Mouse (Mus musculus) embryonic facial prominence, embryonic 10.5 days (tissue): ENCODE measurements around the gene AC124108.1. TPM values are rescaled to one million over a fixed set of nuclear protein-coding genes. Genes with fewer than 3 reads are reported as not detected.

Experiments
- DNase-seq: peaks from one replicate; pipeline ENCODE4 v3.0.0-alpha.2; 2017; ENCODE audit warnings: low spot score
- H3K27ac ChIP-seq: fragments of 300-500 bp; sonication (generic); replicated peaks from 2 replicates; pipeline ENCODE4 v1.5.1; 2016; ENCODE audit warnings: mild to moderate bottlenecking
- H3K27me3 ChIP-seq: fragments of 300-500 bp; sonication (generic); replicated peaks from 2 replicates; pipeline ENCODE4 v1.6.1; 2016; ENCODE audit warnings: low read depth, mild to moderate bottlenecking; ENCODE audit not compliant: poor library complexity, severe bottlenecking
- H3K36me3 ChIP-seq: fragments of 300-500 bp; sonication (generic); replicated peaks from 2 replicates; pipeline ENCODE4 v1.6.1; 2016; ENCODE audit warnings: mild to moderate bottlenecking, moderate library complexity
- H3K4me1 ChIP-seq: fragments of 300-500 bp; sonication (generic); 2 replicates; pipeline ENCODE4 v1.6.1; 2016
- H3K4me3 ChIP-seq: fragments of 300-500 bp; sonication (generic); 2 replicates; pipeline ENCODE4 v1.5.1; 2016; ENCODE audit warnings: mild to moderate bottlenecking, moderate library complexity
- H3K9me3 ChIP-seq: fragments of 300-500 bp; sonication (generic); 2 replicates; pipeline ENCODE4 v1.6.1; 2016; ENCODE audit warnings: mild to moderate bottlenecking
- WGBS: fragments of 180-500 bp; shearing (Covaris S2); methylation state at CpG from one replicate; pipeline ENCODE4 v1.1.7; 2016; 5-methylcytosine and 5-hydroxymethylcytosine counted together
- polyA plus RNA-seq: library from polyadenylated mRNA; unstranded; fragments of >200 nt; fragmentation: Nextera tagmentation; extraction: Ambion mirVana; gene quantifications from 2 replicates; pipeline ENCODE4 v1.2.1, GENCODE M21; 2016

AC124108.1 gene
- polyA plus RNA-seq, 1 experiment from 2014 or later: 1.00 TPM

DNA sequence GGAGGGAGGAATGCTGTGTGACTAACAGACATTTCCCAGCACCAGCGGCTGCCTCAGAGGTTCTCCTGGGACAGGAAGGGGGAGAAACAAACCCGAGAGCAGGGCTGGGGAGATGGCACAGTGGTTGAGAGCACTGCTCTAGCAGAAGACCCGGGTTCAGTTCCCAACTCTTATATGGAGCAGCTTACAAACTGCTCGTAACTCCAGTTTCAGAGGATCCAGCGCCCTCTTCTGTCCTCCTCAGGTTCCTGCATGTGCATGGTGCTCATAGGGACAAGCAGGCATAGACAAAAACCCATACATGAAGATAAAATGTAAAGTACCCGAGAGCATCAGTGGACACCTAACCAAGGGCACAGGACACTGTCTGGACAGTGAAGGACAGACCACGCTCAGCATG is 19.7 kb downstream of the AC124108.1 start:
- H3K4me1 ChIP-seq: peaks cover 73% of the 10 kb centered on the region
- no peak overlapping the region for H3K4me3 ChIP-seq
- peak; percentile 58 for DNase-seq
- peaks cover 36% of the 10 kb centered on the region for H3K27me3 ChIP-seq
- H3K36me3 ChIP-seq: no peaks in the 10 kb centered on the region
- no peaks in the 10 kb centered on the region for H3K9me3 ChIP-seq
- WGBS: 18% methylated on average over 7 of the region's 7 CpGs
- H3K27ac ChIP-seq: no peak overlapping the region

DNA sequence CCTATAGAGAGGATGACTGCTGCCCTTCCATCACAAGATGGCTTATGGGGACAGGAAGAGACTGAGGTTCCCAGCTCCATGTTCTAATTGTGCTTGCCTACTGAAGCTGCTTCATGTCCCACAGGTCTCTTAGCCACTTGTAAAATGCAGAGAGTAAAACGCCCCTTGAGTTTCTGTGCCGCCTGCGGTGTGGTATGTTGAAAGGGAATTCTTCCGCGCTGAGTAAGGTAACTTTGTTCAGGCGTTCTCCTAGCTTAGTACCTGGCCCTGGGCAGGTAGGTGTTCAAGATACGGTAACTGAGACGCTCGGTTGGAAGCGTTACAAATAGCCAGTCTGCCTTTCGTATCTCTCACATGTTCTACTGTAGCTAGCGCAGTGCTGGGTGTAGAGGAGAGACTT is 20.4 kb downstream of the AC124108.1 start:
- Histone ChIP-seq H3K4me1 (peaks cover 66% of the 10 kb centered on the region), H3K27me3 (peaks cover 40% of the 10 kb centered on the region), H3K27ac (no peak overlapping the region), H3K4me3 (peak overlapping the region; percentile 51; the same call in 1 of the 2 replicates), H3K36me3 (no peaks in the 10 kb centered on the region), H3K9me3 (no peaks in the 10 kb centered on the region)
- WGBS: 42% methylated on average over 12 of the region's 12 CpGs
- DNase-seq: no peak

DNA sequence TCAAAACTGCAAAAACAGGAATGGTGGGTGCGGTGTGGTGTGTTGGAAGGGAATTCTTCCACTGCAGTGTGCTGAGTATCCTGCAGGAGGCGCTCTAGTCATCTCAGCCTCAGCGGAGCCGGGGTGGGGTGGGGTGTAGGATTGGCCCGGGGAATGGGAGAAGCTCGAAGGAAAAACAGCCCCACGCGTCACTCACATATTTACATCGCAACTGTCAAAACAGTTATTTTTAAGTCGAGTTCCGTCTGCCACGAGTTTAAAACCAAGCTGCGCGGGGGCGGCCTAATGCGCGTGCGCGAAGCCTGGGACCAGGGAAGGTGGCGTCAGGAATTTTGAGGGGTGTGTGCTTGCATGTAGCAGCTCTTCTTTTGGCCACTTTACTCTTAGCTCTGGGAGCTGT is 21.0 kb downstream of the AC124108.1 start:
- peak overlapping the region; percentile 51 for H3K4me3 ChIP-seq
- peaks cover 43% of the 10 kb centered on the region for H3K27me3 ChIP-seq
- H3K4me1 ChIP-seq: peaks cover 61% of the 10 kb centered on the region
- H3K27ac ChIP-seq: peak overlapping the region; percentile 48; the same call in 1 of the 2 replicates
- WGBS: 2% methylated on average over 20 of the region's 20 CpGs
- peak; percentile 68 for DNase-seq
- no peaks in the 10 kb centered on the region for H3K9me3 ChIP-seq
- H3K36me3 ChIP-seq: no peaks in the 10 kb centered on the region

DNA sequence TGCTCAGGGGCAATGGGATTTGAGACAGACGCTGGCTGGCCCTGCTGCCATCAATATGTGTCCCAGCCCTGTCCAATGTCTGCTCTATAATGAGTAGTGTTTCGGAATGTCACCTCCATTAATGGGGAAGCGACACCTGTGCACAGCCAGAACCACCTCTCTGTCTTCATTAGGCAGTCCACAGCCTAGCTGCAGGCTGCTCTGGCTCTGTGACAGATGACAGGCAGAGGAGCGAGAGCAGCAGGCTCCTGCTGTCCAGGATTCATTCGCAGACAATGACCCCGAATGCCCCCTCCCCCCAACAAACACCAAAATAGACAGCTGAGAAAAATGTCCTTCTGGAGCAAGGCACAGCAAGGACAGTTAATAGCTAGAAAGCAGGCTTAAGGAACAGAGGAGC is 21.8 kb downstream of the AC124108.1 start:
- 40% methylated on average over 6 of the region's 6 CpGs for WGBS
- no peaks in the 10 kb centered on the region for H3K9me3 ChIP-seq
- no peak for DNase-seq
- no peak overlapping the region for H3K27ac ChIP-seq
- peaks cover 52% of the 10 kb centered on the region for H3K4me1 ChIP-seq
- H3K4me3 ChIP-seq: no peak overlapping the region
- H3K36me3 ChIP-seq: no peaks in the 10 kb centered on the region
- peaks cover 36% of the 10 kb centered on the region for H3K27me3 ChIP-seq

DNA sequence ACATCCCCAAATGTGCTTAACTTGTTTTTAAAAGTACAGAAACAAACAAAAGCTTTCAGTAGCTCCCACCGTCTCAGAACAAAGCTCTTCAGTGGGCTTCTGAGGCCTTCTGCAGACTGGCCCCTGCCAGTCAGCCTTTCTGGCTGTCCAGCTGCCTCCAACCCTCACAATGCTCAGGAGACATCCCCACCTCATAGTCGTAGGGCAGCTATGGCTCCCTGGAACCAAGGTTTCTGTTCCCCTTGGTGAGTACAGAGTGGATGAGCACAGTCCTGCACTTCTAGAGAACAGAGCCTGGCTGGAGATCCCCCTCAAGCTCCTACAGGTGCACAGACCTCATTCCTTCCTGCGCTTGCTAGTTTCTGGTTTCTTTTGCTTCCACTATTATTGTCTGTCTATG is 25.0 kb downstream of the AC124108.1 start:
- Histone ChIP-seq H3K27ac (no peak overlapping the region), H3K4me1 (peaks cover 28% of the 10 kb centered on the region), H3K9me3 (no peaks in the 10 kb centered on the region), H3K36me3 (no peaks in the 10 kb centered on the region), H3K27me3 (peaks cover 39% of the 10 kb centered on the region), H3K4me3 (no peak overlapping the region)
- DNase-seq: no peak
- WGBS: 58% methylated on average over 3 of the region's 3 CpGs

DNA sequence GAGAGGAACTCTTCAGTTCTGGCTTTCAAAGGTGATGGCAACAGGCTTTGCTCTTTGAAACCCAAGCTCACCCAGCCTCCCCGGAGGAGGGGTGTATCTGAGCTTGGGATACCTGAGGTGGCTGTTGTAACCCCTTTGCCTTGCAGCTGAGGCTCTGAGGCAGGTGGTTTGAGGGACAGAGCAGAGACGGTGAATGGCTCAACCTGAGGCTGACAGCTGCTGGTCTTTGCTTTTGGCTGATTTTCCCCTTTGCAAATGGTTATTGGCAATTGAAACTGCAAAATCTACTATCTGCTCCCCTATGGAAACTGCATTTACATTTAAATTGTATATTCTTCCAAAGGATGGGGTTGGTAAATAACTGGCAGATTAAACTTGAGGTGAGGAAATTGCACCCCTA is 30.4 kb downstream of the AC124108.1 start:
- no peaks in the 10 kb centered on the region for H3K36me3 ChIP-seq
- DNase-seq: no peak
- no peaks in the 10 kb centered on the region for H3K9me3 ChIP-seq
- peaks cover 21% of the 10 kb centered on the region; the same call in 1 of the 2 replicates for H3K27me3 ChIP-seq
- 0 out of 2 replicates have a peak, but pooled peaks cover 8% of the 10 kb centered on the region for H3K4me1 ChIP-seq
- no peak overlapping the region for H3K4me3 ChIP-seq
- WGBS: 40% methylated on average over 2 of the region's 2 CpGs
- H3K27ac ChIP-seq: no peak overlapping the region

DNA sequence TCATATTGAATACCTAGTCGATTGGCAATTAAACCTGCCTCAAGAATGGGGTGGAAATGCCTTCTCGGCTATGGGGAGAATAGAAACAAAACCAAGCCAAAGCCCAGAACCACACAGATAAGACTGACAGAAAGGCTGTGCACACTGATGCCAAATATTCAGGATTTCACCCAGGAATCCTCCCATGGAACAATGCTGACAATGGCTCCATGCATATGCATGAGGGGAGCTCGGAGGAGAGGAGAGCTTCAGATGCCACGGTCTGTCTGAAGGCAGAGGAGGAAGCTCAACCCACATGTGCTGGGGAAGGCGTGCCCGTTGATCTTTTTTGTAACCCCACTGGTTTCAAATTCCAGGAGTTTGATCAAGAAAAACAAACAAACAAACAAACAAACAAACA is 30.9 kb downstream of the AC124108.1 start:
- no peak for DNase-seq
- 0 out of 2 replicates have a peak, but pooled peaks cover 8% of the 10 kb centered on the region for H3K4me1 ChIP-seq
- no peaks in the 10 kb centered on the region for H3K36me3 ChIP-seq
- peaks cover 16% of the 10 kb centered on the region; the same call in 1 of the 2 replicates for H3K27me3 ChIP-seq
- H3K27ac ChIP-seq: no peak overlapping the region
- H3K4me3 ChIP-seq: no peak overlapping the region
- no peaks in the 10 kb centered on the region for H3K9me3 ChIP-seq
- WGBS: 35% methylated on average over 6 of the region's 6 CpGs

GRCm38 (mm10) chr1:132226297-132227080 is 35.2 kb downstream of the AC124108.1 start:
- no peaks in the 10 kb centered on the region for H3K9me3 ChIP-seq
- WGBS: 82% methylated on average over 12 of the region's 13 CpGs
- peaks cover 7% of the 10 kb centered on the region; the same call in 1 of the 2 replicates for H3K27me3 ChIP-seq
- no peak overlapping the region for H3K4me3 ChIP-seq
- no peak overlapping the region for H3K27ac ChIP-seq
- peaks cover under 1% of the 10 kb centered on the region; the same call in 1 of the 2 replicates for H3K4me1 ChIP-seq
- no peak for DNase-seq
- no peaks in the 10 kb centered on the region for H3K36me3 ChIP-seq

- Histone ChIP-seq H3K27me3 (peaks cover 32% of the 10 kb centered on the region), H3K4me1 (peaks cover 9% of the 10 kb centered on the region; the same call in 1 of the 2 replicates), H3K9me3 (no peaks in the 10 kb centered on the region), H3K27ac (no peak within 1 kb of the TSS), H3K4me3 (no peak within 1 kb of the TSS), H3K36me3 (no peaks in the 10 kb centered on the region)
- WGBS: 85% methylated on average over 3 of the region's 3 CpGs
- no peak for DNase-seq
Measured at GRCm38 (mm10) chr1:132229667-132230066, 38.4 kb downstream of the AC124108.1 start, which contains the start of gene Gm10188. Gm10188 (minus strand) TSS chr1:132229767.

- Histone ChIP-seq H3K36me3 (no peaks in the 10 kb centered on the region), H3K27me3 (peaks cover 40% of the 10 kb centered on the region), H3K4me1 (peaks cover 9% of the 10 kb centered on the region; the same call in 1 of the 2 replicates), H3K4me3 (no peak overlapping the region), H3K9me3 (no peaks in the 10 kb centered on the region), H3K27ac (no peak overlapping the region)
- WGBS: 31% methylated on average over 7 of the region's 7 CpGs
- no peak for DNase-seq
Measured at GRCm38 (mm10) chr1:132231470-132232274, 40.4 kb downstream of the AC124108.1 start.

- H3K4me1 ChIP-seq: peaks cover 9% of the 10 kb centered on the region; the same call in 1 of the 2 replicates
- 19% methylated on average over 12 of the region's 12 CpGs for WGBS
- H3K27me3 ChIP-seq: peaks cover 40% of the 10 kb centered on the region
- DNase-seq: peak; percentile 65
- H3K36me3 ChIP-seq: no peaks in the 10 kb centered on the region
- H3K9me3 ChIP-seq: no peaks in the 10 kb centered on the region
- H3K27ac ChIP-seq: no peak overlapping the region
- no peak overlapping the region for H3K4me3 ChIP-seq
Measured at GRCm38 (mm10) chr1:132233566-132233965, 42.3 kb downstream of the AC124108.1 start.

DNA sequence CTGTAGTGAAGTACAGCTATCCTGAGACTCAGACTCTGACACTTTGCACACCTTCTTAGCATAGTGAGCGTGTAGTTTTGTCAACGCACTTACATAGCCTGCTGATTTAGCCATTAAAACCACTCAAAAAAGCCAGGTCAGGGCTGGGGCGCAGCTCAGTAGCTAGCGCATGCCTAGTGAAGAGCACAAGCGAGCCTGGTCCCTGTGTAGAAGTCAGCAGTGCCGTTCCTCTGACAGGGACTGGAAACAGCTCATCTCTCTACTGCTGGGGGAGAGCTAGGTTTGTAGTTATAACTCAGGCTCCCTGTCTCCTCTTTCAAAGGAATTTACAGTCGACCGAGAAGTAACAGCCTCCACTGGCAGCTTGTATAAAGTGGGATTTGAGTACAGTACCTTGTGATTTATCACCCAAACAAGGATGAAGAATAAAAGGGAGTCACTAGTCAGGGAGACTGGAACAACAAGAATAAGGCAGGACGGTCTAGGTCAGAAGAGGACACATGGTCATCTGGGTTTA is 43.6 kb downstream of the AC124108.1 start:
- Histone ChIP-seq H3K4me1 (peaks cover 9% of the 10 kb centered on the region; the same call in 1 of the 2 replicates), H3K9me3 (no peaks in the 10 kb centered on the region), H3K36me3 (no peaks in the 10 kb centered on the region), H3K27me3 (peaks cover 40% of the 10 kb centered on the region), H3K27ac (no peak overlapping the region), H3K4me3 (no peak overlapping the region)
- no peak for DNase-seq
- 74% methylated on average over 9 of the region's 9 CpGs for WGBS
